Comparison of ENCODE assay signal across 8 mouse cellular contexts in the genomic region with DNA sequence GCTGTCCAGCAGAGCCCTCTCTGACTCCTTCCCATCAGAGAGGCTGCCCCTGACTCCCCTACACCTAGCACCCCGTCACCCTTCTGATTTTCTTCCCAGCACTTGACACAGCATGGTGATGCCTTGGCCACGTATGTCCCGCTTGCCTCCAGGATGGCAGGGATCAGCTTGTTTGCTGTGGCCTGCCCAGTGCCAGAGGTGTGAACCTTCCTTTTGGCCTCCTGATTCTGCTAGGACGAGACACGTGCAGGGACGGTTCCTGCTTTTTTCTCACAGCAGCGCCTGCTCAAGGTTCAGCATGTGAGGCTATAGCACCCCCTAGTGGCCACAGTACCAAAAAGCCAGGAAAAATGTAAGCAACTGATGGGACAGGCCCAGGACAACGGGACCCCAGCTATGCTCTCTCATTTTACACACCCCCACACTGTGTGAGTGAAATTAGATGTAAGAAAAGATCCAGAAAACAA.
DNase-seq lines count a peak whose midpoint lies in the region; ATAC-seq lines count a peak whose summit lies in the region.

No protein-coding gene starts in this region.

- H3K27ac ChIP-seq in intestine, embryonic 15.5 days = no peak overlapping the region
- peak overlapping the region; percentile 42; the same call in 1 of the 2 replicates for H3K27ac ChIP-seq in midbrain, embryonic 10.5 days (replicated peaks)

- no peak overlapping the region for H3K9ac ChIP-seq in intestine, embryonic 15.5 days

- H3K4me2 ChIP-seq in intestine, embryonic 15.5 days (replicated peaks) = peak overlapping the region; percentile 48; the same call in 1 of the 2 replicates

- ATAC-seq in intestine, embryonic 15.5 days = peak; percentile 50

- intact Hi-C loops in gastrocnemius, postnatal 36 days (cut with DNase I) = loop anchor here (2.0 to 5.0 kb wide), 2 partner anchors 108 to 339 kb away; no protein-coding TSS in a partner anchor
- intact Hi-C loops in left cerebral cortex, postnatal 25 days (cut with DNase I) = loop anchor here (5.0 kb wide), 1 partner anchor 339 kb away; no protein-coding TSS in a partner anchor

- peaks cover 23% of the 10 kb centered on the region for H3K4me1 ChIP-seq in intestine, embryonic 15.5 days (replicated peaks)
- peaks cover 36% of the 10 kb centered on the region for H3K4me1 ChIP-seq in midbrain, embryonic 10.5 days

- peak; percentile 81 to 95 for DNase-seq in adrenal gland, adult (ENCODE audit: inconsistent age in 2 of 2, low spot score in 1 of 2)
- peak; percentile 94 for DNase-seq in embryo, embryonic 10 days (ENCODE audit: low spot score)
- peak; percentile 58 to 79 for DNase-seq in gastrocnemius, postnatal 36 days
- DNase-seq in left cerebral cortex, postnatal 25 days (ENCODE audit: low spot score in 2 of 2) = peak; percentile 82 to 89
- peak; percentile 88 for DNase-seq in midbrain, embryonic 10.5 days (ENCODE audit: low spot score)
- DNase-seq in right cerebral cortex, postnatal 36 days (ENCODE audit: low spot score in 2 of 2) = peak; percentile 70 to 71
- peak; percentile 81 for DNase-seq in yolk sac, embryonic 10.5 days (ENCODE audit: low spot score)

- no peaks in the 10 kb centered on the region for H3K27me3 ChIP-seq in intestine, embryonic 15.5 days (replicated peaks)
- H3K27me3 ChIP-seq in midbrain, embryonic 10.5 days (ENCODE audit: low read depth, poor library complexity, severe bottlenecking) = peaks cover 26% of the 10 kb centered on the region

- no peaks in the 10 kb centered on the region for H3K36me3 ChIP-seq in intestine, embryonic 15.5 days
- no peaks in the 10 kb centered on the region for H3K36me3 ChIP-seq in midbrain, embryonic 10.5 days

- 6% methylated on average over 8 of the region's 8 CpGs for WGBS in intestine, embryonic 15.5 days
- whole genome bisulfite sequencing in midbrain, embryonic 10.5 days = 14% methylated on average over 8 of the region's 8 CpGs

- H3K4me3 ChIP-seq in intestine, embryonic 15.5 days (replicated peaks) = no peak overlapping the region
- peak overlapping the region; percentile 26 for H3K4me3 ChIP-seq in midbrain, embryonic 10.5 days

- no peaks in the 10 kb centered on the region for H3K9me3 ChIP-seq in intestine, embryonic 15.5 days
- H3K9me3 ChIP-seq in midbrain, embryonic 10.5 days (replicated peaks) = no peaks in the 10 kb centered on the region
